Mouse (Mus musculus) erythroblast, embryonic 14.5 days (primary cell): ENCODE data around the gene Ptrhd1.

Source experiments
- GATA1 ChIP-seq: IDR thresholded peaks from 2 replicates; pipeline ENCODE4 v1.6.1; 2012; ENCODE audit warnings: low read length, inconsistent platforms, mixed read lengths
- TAL1 ChIP-seq: IDR thresholded peaks from 3 replicates; pipeline ENCODE4 v1.6.1; 2012; ENCODE audit warnings: low read length, inconsistent platforms, mixed read lengths

DNA sequence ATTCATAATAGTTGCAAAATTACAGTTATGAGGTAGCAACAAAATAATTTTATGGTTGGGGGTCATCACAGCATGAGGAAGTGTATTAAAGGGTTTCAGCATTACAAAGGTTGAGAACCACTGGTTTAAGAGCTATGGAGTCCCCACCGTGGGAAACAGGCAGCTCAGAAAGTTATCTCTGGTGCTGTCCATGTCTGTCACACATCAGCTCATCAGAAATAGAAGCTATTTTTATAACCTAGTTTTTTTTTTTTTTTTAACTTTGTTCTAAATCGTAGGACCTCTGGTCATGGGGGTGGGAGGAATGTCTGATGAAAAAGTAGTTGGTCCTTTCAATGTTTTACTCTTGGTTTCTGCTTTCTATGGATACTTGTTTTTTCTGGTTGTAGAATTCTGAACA, 10.0 kb downstream of the Ptrhd1 start:
- TF ChIP-seq GATA1 (no peak), TAL1 (no peak)
